Mouse (Mus musculus) kidney, postnatal 10 days (tissue): ENCODE measurements around the gene Gm49393.
"Not testable (repeated sequence)": the region's sequence is repeated elsewhere in the genome, so short reads cannot be mapped to it uniquely, and the experiment has no call there.

ENCODE experiments used
- DNase-seq: peaks from one replicate; pipeline ENCODE4 v3.0.0; 2021; ENCODE audit warnings: mixed read lengths

Gm49393 gene

DNA sequence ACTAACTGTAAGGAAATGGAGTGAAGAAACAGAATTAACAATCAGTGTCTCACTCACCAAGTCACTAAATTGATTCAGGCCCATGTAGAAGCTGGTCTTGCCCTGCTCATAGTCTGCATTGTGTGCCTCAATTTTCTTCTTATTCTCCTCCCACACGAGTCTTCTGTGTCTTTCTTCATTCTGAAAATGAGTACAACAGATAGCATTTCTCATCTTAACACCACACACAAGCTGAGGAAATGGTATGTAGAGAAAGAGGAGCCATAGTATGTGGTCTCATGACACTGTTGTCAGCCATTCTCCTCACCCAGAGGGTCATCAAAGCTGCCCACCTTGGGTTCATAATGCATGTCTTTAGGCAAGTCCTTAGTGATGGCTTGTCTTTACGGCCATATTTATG, at the start of gene Gm49393:
Gene Gm49393 (minus strand): TSS at position 101 of the 400 bp plus-strand sequence.
- DNase-seq, result not testable (repeated sequence)

DNA sequence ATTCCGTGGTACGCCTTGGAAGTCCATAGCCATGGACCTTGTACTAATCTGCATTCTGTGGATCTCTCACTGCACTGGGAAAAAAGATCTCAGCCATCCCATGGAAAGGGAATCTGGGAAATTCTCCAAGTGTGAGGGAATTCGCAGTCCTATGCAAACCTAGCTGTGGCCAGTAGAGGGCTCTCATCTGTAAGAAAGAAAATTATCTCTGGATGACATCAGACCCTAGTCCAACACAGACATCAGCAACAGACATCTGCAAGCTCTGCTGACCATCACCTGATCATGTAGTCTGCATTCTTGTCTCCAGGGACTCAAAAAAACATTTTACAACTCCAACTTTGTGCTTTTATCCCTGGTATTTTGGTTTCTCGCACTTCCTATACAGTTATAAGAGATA, 36.9 kb upstream of the Gm49393 start:
- not testable (repeated sequence) for DNase-seq

DNA sequence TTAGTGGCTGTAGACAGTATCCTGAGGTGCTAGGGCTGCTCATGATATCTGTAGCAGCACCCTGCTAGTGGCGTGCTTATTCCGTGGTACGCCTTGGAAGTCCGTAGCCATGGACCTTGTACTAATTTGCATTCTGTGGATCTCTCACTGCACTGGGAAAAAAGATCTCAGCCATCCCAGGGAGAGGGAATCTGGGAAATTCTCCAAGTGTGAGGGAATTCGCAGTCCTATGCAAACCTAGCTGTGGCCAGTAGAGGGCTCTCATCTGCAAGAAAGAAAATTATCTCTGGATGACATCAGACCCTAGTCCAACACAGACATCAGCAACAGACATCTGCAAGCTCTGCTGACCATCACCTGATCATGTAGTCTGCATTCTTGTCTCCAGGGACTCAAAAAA, 28.6 kb upstream of the Gm49393 start:
- not testable (repeated sequence) for DNase-seq

DNA sequence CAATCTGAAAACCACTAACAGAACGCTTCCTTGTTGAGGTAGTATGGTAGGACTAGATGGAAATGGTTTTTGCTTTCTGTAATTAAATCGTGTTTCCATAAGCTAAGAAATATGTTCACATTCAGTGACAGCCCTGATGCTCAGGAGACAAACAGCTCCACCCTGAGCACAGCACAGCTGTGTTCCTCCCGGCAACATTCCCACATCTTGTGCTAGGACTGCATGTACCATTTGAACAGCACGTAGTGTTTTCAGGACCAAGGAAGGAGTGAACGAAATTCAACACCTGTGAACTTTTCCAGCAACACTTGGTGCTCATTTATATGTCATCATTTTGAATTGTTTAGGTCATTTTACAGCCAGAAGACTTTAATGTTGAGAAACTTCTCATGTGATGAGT, 26.3 kb upstream of the Gm49393 start:
- DNase-seq, result no peak

DNA sequence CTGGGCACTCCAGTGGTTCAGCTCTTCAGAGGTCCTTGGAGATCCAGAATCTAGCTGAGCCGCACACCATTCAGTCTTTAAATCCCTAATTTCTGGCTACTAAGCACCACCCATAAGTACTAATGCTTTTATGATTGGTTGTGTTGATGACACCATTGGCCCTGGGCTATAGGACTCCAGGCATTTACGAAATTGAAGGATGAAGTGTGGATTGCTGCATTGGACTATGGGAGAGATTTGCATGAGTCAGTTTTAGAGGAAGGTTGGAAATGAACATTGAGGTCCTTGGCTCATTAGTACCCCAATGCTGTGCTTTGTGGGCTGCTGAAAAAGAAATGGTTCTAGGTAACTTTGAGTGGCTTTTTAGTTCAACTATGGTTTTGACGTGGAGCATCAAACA, 6.5 kb upstream of the Gm49393 start, which contains the start of gene Tpbpa:
Gene Tpbpa (minus strand): TSS at position 101 of the 400 bp plus-strand sequence.
- not testable (repeated sequence) for DNase-seq

DNA sequence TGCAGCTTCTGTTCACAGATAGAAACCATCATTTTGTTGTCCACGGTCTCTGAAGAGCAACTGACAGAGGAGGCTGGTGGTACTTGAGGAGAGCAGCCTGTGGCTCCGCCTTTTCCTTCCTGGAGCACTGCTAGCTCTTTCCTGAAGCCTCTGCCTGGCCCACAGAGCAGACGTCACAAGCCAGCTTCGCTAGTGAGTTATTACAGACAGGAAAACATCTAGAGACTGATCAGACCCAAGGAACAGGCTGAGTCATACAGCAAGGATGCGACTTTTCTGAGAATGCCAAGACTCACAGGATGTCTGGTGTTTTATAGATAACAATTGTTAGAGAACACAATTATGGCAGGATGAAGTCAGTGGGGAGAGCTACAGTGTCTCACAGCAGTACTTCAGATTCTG, 1.1 kb upstream of the Gm49393 start, which contains the start of the genes Gm49391 and Ctla2a:
Gene Gm49391 (minus strand): TSS at position 72 of the 402 bp plus-strand sequence.
Gene Ctla2a (minus strand): TSS at position 126 of the 402 bp plus-strand sequence.
- DNase-seq, result peak; percentile 64

DNA sequence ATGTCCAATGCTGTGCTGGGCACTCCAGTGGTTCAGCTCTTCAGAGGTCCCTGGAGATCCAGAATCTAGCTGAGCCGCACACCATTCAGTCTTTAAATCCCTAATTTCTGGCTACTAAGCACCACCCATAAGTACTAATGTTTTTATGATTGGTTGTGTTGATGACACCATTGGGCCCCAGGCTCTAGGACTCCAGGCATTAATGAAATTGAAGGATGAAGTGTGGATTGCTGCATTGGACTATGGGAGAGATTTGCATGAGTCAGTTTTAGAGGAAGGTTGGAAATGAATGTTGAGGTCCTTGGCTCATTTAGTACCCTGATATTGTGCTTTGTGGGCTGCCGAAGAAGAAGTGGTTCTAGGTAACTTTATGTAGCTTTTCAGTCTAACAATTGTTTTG, 30.6 kb downstream of the Gm49393 start, which contains the start of gene Tpbpb:
Gene Tpbpb (minus strand): TSS at position 101 of the 400 bp plus-strand sequence.
- DNase-seq, result not testable (repeated sequence)

DNA sequence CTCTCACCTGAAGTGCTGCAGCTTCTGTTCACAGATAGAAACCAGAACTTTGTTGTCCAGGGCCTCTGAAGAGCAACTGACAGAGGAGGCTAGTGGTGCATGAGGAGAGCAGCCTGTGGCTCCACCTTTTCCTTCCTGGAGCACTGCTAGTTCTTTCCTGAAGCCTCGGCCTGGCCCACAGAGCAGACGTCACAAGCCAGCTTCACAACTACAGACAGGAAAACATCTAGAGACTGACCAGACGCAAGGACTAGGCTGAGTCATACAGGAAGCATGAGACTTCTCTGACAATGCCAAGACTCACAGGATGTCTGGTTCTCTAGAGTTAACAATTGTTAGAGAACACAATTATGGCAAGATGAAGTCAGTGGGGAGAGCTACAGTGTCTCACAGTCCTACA, 38.1 kb downstream of the Gm49393 start, which contains the start of gene Ctla2b:
Gene Ctla2b (minus strand): TSS at position 120 of the 400 bp plus-strand sequence.
- peak; percentile 61 for DNase-seq

DNA sequence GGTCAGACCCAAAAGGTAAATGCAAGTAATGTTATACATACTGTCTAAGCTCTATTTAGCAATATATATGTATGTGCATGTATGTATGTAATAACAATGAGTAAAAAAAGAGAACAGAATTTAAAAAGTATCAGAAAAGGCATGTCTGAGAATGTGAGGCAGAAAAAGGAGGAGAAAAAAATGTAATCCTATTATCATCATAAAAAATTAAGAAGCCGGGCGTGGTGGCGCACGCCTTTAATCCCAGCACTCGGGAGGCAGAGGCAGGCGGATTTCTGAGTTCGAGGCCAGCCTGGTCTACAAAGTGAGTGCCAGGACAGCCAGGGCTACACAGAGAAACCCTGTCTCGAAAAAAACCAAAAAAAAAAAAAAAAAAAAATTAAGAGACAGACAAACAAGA, 38.6 kb downstream of the Gm49393 start, which contains the start of gene Gm49392:
Gene Gm49392 (minus strand): TSS at position 101 of the 400 bp plus-strand sequence.
- DNase-seq, result not testable (repeated sequence)

DNA sequence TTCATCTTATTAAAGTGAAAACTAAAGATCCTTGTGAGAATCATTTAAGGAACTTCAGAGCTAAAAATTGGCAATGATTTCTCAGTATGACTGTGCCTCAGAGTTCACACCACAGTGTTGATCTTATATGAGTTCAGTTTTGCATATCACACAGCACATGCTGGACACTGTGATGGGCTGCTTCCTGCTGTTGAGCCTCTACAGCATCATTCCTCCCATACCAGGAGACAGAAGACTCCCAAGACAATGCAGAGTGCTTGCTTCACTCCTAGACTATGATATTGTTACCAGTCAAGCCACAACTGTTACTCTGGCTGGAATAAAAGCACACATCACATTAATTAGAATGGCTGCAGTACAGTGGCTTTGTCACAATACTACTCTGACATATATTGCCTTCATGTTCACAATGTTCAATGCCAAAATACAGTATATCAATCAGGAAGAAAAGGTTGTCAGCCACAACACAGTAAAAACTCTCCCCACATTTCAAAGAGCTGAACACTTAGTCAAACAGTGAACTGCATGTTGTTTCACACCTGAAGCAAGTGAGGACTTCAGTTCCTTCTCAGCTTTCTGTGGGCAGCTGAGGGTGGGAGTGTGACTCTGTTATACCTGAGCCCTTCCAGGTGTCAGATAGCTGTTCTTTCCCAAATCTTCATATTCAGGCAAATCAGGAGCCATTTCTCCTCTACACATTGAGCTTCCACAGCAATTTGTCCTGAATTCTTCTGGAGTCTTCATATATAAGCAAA, 39.8 kb downstream of the Gm49393 start:
- DNase-seq, result no peak

DNA sequence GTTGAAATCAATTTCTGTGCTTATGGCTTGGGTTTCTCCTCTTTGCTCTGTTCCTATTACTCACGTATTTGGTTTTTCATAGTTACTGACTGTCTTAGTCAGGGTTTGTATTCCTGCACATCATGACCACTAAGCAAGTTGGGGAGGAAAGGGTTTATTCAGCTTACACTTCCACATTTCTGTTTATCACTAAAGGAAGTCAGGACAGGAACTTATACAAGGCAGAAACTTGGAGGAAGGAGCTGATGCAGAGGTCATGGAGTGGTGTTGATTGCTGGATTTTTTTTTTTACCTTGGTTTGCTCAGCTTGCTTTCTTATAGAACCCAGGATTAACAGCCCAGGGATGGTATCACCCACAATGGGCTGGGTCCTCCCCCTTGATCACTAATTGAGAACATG, 43.1 kb downstream of the Gm49393 start:
- DNase-seq, result no peak

DNA sequence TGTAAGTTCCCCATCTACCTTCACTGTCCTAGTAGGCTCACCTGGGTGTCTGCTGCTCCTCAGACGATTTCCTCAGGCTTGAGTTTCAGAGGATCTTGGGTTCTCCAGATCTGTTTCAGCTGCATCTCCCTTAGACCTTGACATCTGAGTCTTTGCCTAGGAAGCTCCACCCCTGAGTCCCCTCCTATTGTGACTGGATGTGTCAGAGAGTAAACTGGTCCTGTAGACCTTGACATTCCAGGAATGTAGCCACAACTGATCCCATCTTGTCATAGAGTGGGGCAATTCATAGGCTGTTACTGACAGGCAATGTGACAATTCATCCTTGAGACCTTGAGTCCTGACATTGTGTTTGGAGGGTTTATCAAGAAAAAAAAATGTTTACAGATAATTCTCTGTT, 71.1 kb downstream of the Gm49393 start, which contains the start of gene 4930486L24Rik:
Gene 4930486L24Rik (minus strand): TSS at position 195 of the 400 bp plus-strand sequence.
- DNase-seq, result no peak

DNA sequence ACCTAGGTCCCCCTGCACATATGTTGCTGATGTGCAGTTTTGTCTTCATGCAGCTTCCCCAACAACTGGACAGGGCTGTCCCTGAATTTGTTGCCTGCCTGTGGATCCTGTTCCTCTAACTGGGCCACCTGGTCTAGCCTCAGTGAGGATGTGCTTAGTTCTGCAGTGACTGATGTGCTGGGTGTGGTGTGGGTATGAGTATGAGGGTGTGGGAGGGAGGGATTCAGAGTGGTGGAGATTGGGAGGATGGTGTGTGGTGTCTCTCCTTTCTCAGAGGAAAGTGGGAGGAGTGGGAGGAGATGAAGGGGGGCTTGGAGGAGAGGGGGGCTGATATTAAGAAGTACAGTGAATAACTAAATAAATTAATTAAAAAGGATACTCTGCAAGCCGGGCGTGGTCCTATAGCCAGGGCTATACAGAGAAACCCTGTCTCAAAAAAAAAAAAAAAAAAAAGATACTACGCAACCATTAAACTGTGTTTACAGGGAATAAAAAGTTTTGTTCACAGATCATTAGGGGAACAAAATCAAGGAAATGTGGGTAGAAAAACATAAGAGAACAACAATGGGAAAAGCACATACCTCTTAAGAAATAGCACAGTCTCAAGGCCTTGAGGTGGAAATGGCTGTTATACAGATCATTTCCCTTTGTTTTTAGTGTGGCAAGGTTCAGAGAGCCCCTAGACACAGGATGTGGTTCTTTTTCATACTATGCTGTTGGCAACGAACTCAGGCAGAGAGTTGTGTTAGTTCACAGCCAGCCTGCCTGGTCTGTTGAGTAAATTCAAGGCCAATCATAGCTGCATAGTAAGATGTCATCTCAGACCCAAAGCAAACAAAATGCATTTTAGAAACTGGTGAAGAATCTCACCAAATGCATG, 86.9 kb downstream of the Gm49393 start:
- DNase-seq, result no peak

DNA sequence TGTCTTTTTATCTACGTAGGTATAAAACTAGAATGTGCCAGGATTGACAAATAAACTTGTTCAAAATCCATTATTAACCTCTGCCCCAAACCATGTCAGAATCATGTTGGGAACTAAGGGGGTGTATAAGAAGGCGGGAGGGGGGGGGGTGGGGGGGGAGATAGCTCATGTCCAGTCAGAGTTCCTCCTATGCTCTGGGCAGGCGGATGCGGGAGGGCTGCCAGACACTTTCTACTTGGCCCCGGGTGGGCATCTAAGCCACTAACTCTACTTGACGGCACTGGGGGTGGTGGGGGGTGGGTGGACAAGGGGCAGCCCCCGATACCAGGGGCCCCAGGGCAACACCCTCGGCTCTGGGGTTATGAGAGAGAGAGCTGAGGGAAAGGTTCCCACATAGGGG, 92.2 kb downstream of the Gm49393 start:
- no peak for DNase-seq

DNA sequence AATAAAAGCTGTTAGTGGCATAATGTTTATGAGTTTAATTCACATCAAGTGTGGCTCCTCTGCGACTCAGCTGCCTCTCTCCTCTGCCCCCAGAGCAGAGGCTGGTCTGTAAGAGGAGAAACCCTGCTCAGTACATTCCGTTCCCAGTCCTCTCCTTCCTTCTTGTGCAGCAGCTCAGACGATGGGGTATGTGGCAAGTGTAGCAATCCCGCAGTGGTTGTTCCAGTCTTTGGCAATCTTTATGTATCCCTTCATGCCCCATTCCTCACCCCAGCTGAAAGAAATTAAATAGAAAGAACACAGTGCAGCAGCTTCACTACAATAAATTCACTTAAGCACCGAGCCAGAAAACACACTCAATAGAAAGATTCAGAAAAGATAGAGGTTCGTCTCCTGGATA, 92.7 kb downstream of the Gm49393 start:
- DNase-seq, result no peak

DNA sequence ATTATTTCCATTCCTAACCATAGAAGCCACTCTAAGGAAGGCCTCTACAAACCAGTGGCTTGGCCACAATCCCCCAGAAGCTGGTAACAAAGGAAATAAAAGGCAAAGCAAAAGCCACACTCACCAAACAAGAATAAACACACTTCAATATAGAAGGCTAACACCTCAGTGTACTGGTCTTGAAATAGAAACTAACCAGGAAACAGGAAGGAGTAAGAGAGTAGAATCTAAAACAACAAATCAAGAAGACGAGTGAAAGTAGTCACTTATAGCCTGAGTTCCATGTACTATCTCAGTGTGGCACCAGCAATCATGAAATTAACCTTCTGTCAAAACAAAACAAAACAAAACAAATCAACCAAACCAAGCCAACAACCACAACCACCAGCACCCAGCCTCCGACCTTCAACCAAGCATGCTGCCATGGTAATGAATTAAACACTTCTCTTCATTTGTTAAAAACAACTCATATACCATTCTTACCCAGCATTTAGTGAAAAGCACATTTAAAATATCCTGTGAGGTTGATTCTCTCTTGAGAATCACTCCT, 96.0 kb downstream of the Gm49393 start:
- no peak for DNase-seq

DNA sequence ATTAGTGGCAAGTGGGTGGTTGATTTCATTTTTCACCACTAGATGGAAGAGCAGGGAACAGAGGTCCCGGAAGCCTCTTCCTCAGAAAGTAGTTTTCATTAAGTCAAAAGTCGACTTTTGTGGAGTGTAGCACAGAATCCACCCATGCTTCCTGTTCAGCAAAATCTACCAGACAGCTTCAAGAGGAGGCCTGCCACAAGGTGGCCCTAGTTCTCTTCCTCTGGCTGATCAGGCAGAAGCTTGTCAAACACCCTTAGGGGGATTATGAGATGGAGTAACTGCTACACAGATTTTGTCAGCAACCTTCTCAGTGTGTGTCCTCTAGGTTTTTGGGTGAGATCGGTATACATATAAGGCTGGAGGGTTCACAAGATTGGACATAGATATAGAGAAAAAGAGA, 109.3 kb downstream of the Gm49393 start:
- DNase-seq, result peak; percentile 51

DNA sequence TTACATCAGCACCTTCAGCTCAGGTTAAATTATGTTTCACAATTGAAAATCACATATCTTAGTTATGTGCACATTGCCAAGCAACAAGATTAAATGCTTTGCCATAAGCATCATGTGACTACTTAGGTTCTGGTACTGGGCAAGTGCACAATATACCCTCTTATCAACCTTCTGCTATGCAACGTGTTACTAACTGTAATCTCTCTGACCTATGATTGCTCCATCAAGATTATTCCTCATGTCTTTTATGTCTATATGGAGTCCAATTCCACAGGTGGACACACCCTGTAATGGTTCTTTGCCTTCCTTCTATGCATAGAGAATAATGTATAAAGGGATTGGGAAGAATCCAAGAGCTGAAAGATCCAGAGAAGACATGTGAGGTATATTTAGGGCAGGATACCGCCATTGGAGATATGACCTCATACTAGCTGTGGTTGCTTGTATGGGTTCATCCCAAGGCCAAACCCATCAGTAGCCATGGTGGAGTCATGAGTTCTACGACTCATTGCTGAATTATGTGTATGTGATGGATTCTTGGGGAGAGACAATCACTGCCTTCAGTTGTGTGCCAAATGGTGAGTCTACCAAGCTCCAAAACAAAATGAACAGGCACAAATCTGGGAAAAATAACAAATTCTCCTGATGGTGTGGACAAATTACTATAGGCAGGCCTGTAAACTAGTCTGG, 114.8 kb downstream of the Gm49393 start:
- DNase-seq, result no peak

DNA sequence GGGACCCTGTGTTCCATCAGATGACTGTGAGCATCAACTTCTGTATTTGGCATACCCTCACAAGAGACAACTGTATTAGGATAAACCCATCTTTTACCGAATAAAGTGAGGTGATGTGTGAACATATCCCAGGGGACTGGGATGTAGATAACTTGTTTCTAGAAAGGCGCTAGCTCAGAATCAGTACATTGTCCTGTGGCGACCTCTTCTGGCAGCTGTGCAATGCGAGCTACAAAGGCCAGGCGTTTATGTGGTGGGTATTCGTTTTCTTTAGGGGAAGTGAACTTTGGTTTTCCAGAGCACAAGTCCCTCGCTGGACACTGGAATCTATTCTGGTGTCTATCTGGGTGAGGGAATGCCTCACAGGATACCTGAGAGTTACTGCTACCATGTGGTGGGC, 115.9 kb downstream of the Gm49393 start:
- peak; percentile 76 for DNase-seq

DNA sequence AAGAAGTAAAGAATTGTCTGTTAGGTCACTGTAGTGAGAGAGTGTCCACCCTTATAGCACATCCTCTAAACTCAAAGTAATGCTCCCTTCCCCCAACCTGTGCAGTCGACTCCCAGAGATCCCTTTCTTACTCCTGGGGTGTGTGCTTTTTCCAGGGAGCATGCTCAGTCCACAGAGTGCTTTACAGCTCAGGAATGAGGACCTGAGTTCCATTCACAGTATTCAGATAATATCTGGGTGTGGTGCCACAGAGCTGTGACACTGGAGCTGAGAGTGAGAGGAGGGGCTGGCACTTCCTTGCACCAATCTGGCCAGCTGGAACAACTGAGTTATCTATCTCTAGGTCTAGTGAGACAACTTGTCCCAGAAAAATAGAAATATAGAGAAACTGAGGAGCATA, 121.7 kb downstream of the Gm49393 start:
- DNase-seq, result no peak

DNA sequence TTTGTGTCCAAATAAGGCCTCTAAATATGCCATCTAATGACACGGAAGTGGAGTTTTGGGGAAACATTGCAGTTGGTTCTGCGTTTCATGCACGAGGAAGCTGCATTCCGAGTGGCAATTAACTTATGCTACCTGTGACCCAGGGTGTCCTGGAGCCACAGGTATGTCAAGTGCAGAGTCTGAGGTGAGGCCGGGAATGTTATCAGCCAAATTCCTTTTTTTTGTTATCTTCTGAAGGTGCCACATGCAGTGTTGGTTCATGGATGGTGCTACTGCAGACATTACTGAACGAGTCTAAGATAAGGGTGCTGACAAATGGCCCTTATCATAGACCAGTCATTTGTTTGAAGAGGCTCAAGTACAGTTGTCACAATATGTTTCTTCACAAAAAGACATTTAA, 122.6 kb downstream of the Gm49393 start:
- DNase-seq, result no peak

DNA sequence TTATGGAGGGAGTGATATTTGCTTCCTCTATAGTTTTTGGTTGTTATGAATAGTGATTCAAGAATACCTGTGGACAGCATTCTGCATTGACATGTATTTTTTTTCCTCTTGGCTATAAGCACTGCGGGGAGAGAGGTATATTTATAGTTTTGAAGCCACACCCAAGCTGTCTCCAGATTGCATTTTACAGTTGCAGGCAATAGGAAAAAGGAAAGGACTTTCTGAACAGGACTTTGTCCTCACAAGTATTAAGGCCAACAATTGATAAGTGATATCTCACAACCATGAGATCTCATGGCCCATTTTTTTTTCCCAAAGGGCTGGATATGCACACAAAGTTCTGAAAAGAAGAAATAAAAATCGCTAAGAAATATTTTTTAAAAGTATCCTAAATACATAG, 125.7 kb downstream of the Gm49393 start:
- no peak for DNase-seq
